Mouse (Mus musculus) mammary gland, adult 2 months (tissue): Measurements from ENCODE around the gene Il19. TPM values are rescaled to one million over a fixed set of nuclear protein-coding genes. Genes with fewer than 3 reads are reported as not detected.

Source experiments
- polyA plus RNA-seq: library from polyadenylated mRNA; depleted of rRNA; stranded (reverse); fragments of >200 nt; gene quantifications from 2 replicates; pipeline ENCODE4 v1.2.3, GENCODE M21; 2012; ENCODE audit warnings: low replicate concordance; rRNA removed

Il19 gene
- not detected in 2 replicates for polyA plus RNA-seq

GRCm38 (mm10) chr1:130940065-130940687 lies at the start of gene Il19:
Gene Il19 (minus strand): TSS chr1:130940115.

GRCm38 (mm10) chr1:130911401-130912010 lies 28.4 kb downstream of the Il19 start, which contains the start of gene Il20:
Gene Il20 (minus strand): TSS chr1:130911451.

GRCm38 (mm10) chr1:130887354-130887753 lies 52.6 kb downstream of the Il19 start, which contains the start of gene Il24:
Gene Il24 (minus strand): TSS chr1:130887454.

Other genes starting within 250 kb of the Il19 start
- gene Gm29427, start 224.3 kb downstream of the Il19 start, polyA plus RNA-seq = 0.26 TPM in 1 of 2 replicates, not detected in the other
- 2.0 and 2.2 TPM in 2 replicates for gene Yod1, start 222.8 kb downstream of the Il19 start, polyA plus RNA-seq
- gene Pfkfb2, start 210.9 kb downstream of the Il19 start, polyA plus RNA-seq = 5.2 and 10.7 TPM in 2 replicates
- gene AA986860, start 208.1 kb downstream of the Il19 start, polyA plus RNA-seq = 2.1 and 2.6 TPM in 2 replicates
- 0.47 and 0.62 TPM in 2 replicates for gene Fcamr, start 139.2 kb downstream of the Il19 start, polyA plus RNA-seq
- gene Pigr, start 113.4 kb downstream of the Il19 start, polyA plus RNA-seq = 0.47 and 0.91 TPM in 2 replicates
- gene Fcmr, start 74.4 kb downstream of the Il19 start, polyA plus RNA-seq = 115 and 291 TPM in 2 replicates
- gene Il24, start 52.7 kb downstream of the Il19 start, polyA plus RNA-seq = not detected in 2 replicates
- not detected in 2 replicates for gene Il20, start 28.7 kb downstream of the Il19 start, polyA plus RNA-seq
- 0.29 and 0.68 TPM in 2 replicates for gene Il10, start 79.7 kb upstream of the Il19 start, polyA plus RNA-seq
- gene Mapkapk2, start 157.7 kb upstream of the Il19 start, polyA plus RNA-seq = 95.0 and 132 TPM in 2 replicates
- gene Dyrk3, start 198.2 kb upstream of the Il19 start, polyA plus RNA-seq = 0.98 and 1.3 TPM in 2 replicates
- gene Eif2d, start 213.1 kb upstream of the Il19 start, polyA plus RNA-seq = 24.8 and 36.6 TPM in 2 replicates